Mouse (Mus musculus) embryonic facial prominence, embryonic 10.5 days (tissue): ENCODE measurements at regions not wholly inside any gene's neighbourhood (a gene's known extent, or its start where the extent isn't known, plus 50 kb on each side); places are given as distances from the start of the nearest gene placed in this dataset.

Source experiments
- DNase-seq: peaks from one replicate; pipeline ENCODE4 v3.0.0-alpha.2; 2017; ENCODE audit warnings: low spot score
- H3K27ac ChIP-seq: fragments of 300-500 bp; sonication (generic); replicated peaks from 2 replicates; pipeline ENCODE4 v1.5.1; 2016; ENCODE audit warnings: mild to moderate bottlenecking
- H3K27me3 ChIP-seq: fragments of 300-500 bp; sonication (generic); replicated peaks from 2 replicates; pipeline ENCODE4 v1.6.1; 2016; ENCODE audit warnings: low read depth, mild to moderate bottlenecking; ENCODE audit not compliant: poor library complexity, severe bottlenecking
- H3K36me3 ChIP-seq: fragments of 300-500 bp; sonication (generic); replicated peaks from 2 replicates; pipeline ENCODE4 v1.6.1; 2016; ENCODE audit warnings: mild to moderate bottlenecking, moderate library complexity
- H3K4me1 ChIP-seq: fragments of 300-500 bp; sonication (generic); 2 replicates; pipeline ENCODE4 v1.6.1; 2016
- H3K4me3 ChIP-seq: fragments of 300-500 bp; sonication (generic); 2 replicates; pipeline ENCODE4 v1.5.1; 2016; ENCODE audit warnings: mild to moderate bottlenecking, moderate library complexity
- H3K9me3 ChIP-seq: fragments of 300-500 bp; sonication (generic); 2 replicates; pipeline ENCODE4 v1.6.1; 2016; ENCODE audit warnings: mild to moderate bottlenecking
- WGBS: fragments of 180-500 bp; shearing (Covaris S2); methylation state at CpG from one replicate; pipeline ENCODE4 v1.1.7; 2016; 5-methylcytosine and 5-hydroxymethylcytosine counted together

- H3K36me3 ChIP-seq = no peaks in the 10 kb centered on the region
- no peak overlapping the region for H3K27ac ChIP-seq
- 52% methylated on average over 2 of the region's 2 CpGs for WGBS
- no peak overlapping the region for H3K4me3 ChIP-seq
- DNase-seq = peak; percentile 26
- H3K9me3 ChIP-seq = no peaks in the 10 kb centered on the region
- H3K4me1 ChIP-seq = peaks cover 4% of the 10 kb centered on the region; the same call in 1 of the 2 replicates
- H3K27me3 ChIP-seq = no peaks in the 10 kb centered on the region
Observed at GRCm38 (mm10) chr2:161332653-161333052, 223.8 kb upstream of the Chd6 start.

- H3K4me3 ChIP-seq = no peak overlapping the region
- no peaks in the 10 kb centered on the region for H3K36me3 ChIP-seq
- peaks cover 4% of the 10 kb centered on the region; the same call in 1 of the 2 replicates for H3K4me1 ChIP-seq
- H3K9me3 ChIP-seq = no peaks in the 10 kb centered on the region
- no peak for DNase-seq
- no peak overlapping the region for H3K27ac ChIP-seq
- 92% methylated on average over 10 of the region's 10 CpGs for WGBS
- no peaks in the 10 kb centered on the region for H3K27me3 ChIP-seq
Observed at GRCm38 (mm10) chr2:161331850-161332365, 223.0 kb upstream of the Chd6 start.

GRCm38 (mm10) chr2:161302796-161303195, 193.9 kb upstream of the Chd6 start:
- no peak for DNase-seq
- H3K36me3 ChIP-seq = no peaks in the 10 kb centered on the region
- H3K27ac ChIP-seq = no peak overlapping the region
- no peaks in the 10 kb centered on the region for H3K9me3 ChIP-seq
- no peaks in the 10 kb centered on the region for H3K27me3 ChIP-seq
- WGBS = 83% methylated on average over 3 of the region's 3 CpGs
- no peak overlapping the region for H3K4me3 ChIP-seq
- H3K4me1 ChIP-seq = no peaks in the 10 kb centered on the region

- no peak overlapping the region for H3K27ac ChIP-seq
- H3K9me3 ChIP-seq = no peaks in the 10 kb centered on the region
- H3K27me3 ChIP-seq = no peaks in the 10 kb centered on the region
- 52% methylated on average over 9 of the region's 9 CpGs for WGBS
- peaks cover 15% of the 10 kb centered on the region for H3K4me1 ChIP-seq
- H3K36me3 ChIP-seq = no peaks in the 10 kb centered on the region
- DNase-seq = peak; percentile 36
- H3K4me3 ChIP-seq = no peak overlapping the region
Observed at GRCm38 (mm10) chr2:161268861-161269413, 160.1 kb upstream of the Chd6 start.

DNA sequence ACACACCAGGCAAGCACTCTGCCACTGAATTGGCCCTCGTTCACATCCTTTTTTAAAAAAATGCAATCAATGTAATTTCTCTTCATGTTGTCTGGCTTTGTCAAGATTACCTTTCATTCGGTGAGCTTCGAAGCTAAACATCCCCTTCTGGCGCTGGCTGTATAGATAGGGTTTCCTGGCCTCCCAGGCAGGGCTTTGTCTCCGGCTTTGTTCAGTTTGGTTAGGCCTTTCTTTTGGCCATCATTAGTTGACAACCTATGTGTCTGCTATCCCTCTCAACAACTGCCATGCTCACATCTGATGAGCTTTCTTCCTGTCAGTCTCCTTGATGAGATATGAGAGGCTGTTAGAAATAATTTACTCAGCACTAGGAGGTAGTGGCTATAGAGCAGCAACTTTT, 157.6 kb upstream of the Chd6 start:
- Histone ChIP-seq H3K36me3 (no peaks in the 10 kb centered on the region), H3K27me3 (no peaks in the 10 kb centered on the region), H3K4me1 (peaks cover 15% of the 10 kb centered on the region), H3K27ac (no peak overlapping the region), H3K4me3 (no peak overlapping the region), H3K9me3 (no peaks in the 10 kb centered on the region)
- DNase-seq = no peak
- 43% methylated on average over 5 of the region's 5 CpGs for WGBS

DNA sequence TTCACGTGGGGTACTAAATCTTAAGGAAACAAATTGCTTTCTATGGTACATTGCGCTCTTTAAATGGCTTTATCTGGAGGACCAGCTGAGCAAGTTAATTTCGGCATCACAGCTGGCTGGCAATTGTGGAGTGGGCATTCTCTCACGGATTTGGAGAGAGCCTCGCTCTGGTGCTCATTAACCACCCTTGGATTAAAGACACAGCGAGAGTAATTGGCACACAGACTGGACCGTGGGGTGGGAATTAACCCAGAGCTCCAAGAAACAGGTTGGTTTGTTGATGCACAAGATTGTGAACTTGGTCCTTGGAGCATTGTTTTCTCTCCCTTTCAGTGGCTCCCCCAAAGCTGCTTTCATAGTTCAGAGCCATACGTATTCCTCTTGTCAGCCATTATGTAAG, 156.3 kb upstream of the Chd6 start:
- 54% methylated on average over 8 of the region's 8 CpGs for WGBS
- Histone ChIP-seq H3K27ac (no peak overlapping the region), H3K27me3 (no peaks in the 10 kb centered on the region), H3K9me3 (no peaks in the 10 kb centered on the region), H3K36me3 (no peaks in the 10 kb centered on the region), H3K4me1 (peaks cover 15% of the 10 kb centered on the region), H3K4me3 (no peak overlapping the region)
- DNase-seq = no peak

- Histone ChIP-seq H3K9me3 (no peaks in the 10 kb centered on the region), H3K4me3 (no peak overlapping the region), H3K36me3 (no peaks in the 10 kb centered on the region), H3K4me1 (no peaks in the 10 kb centered on the region), H3K27ac (no peak overlapping the region), H3K27me3 (no peaks in the 10 kb centered on the region)
- WGBS = 86% methylated on average over 2 of the region's 2 CpGs
- no peak for DNase-seq
Observed at GRCm38 (mm10) chr2:161252761-161253160, 143.9 kb upstream of the Chd6 start.

- Histone ChIP-seq H3K36me3 (no peaks in the 10 kb centered on the region), H3K27ac (no peak overlapping the region), H3K9me3 (no peaks in the 10 kb centered on the region), H3K27me3 (no peaks in the 10 kb centered on the region), H3K4me3 (no peak overlapping the region), H3K4me1 (no peaks in the 10 kb centered on the region)
- WGBS = 80% methylated on average over 6 of the region's 6 CpGs
- DNase-seq = no peak
Observed at GRCm38 (mm10) chr2:161241665-161242064, 132.8 kb upstream of the Chd6 start.

DNA sequence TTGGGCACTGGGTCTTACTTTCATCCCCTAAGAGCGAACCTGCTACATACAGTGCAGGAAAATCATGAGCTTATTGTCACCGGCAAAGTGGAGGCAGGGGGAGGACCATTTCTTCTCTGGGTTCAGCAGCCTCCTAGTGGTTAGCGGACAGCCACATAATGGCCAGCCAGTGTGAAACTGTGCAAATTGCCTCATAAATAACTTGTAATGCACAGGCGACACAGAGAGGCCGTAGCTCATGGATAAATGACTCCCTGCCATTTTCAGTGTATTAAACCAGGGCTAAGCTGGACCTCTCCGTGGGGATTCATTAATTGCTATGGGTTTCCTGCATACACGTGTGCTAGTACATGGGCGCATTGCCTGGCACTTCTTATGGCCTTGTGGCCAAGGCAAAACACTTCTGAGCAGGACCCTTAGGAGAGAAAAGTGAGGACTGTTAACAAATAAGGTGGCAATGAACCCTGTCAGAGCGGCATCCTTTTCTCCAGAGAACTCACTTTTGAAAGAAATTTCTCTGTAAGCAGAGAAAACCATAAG, 128.5 kb upstream of the Chd6 start:
- H3K4me3 ChIP-seq = no peak overlapping the region
- 84% methylated on average over 9 of the region's 9 CpGs for WGBS
- H3K27me3 ChIP-seq = no peaks in the 10 kb centered on the region
- DNase-seq = no peak
- no peaks in the 10 kb centered on the region for H3K36me3 ChIP-seq
- no peak overlapping the region for H3K27ac ChIP-seq
- no peaks in the 10 kb centered on the region for H3K4me1 ChIP-seq
- H3K9me3 ChIP-seq = no peaks in the 10 kb centered on the region

DNA sequence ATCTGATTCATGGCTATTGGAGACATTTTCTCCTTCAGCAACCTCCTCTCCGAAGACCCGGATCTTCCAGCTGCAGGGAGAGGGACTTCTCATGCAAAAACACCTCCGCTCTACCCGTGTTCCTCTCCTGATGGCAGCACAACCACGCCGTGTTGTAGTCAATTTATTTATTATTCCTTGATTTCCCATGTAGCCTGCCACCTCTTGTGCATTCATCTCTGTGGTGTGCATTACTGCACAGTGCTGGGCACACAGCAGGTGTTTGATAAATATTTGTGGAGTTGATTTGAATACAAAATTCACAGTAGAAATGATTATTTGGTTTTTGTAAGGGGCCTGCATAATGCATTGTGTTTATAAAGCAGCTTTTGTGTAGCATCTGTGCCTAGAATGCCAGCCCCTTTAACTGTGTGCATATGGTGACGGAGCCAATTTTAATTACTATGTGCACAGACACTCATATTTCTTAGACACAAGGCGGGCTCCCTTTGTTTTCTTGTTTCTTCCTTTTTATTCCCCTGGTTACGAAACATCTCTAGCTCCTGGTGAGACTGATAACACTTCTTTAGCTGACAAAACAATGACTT, 124.4 kb upstream of the Chd6 start:
- DNase-seq = no peak
- Histone ChIP-seq H3K4me3 (no peak overlapping the region), H3K27me3 (no peaks in the 10 kb centered on the region), H3K4me1 (no peaks in the 10 kb centered on the region), H3K9me3 (no peaks in the 10 kb centered on the region), H3K27ac (no peak overlapping the region), H3K36me3 (no peaks in the 10 kb centered on the region)
- 88% methylated on average over 9 of the region's 9 CpGs for WGBS

DNA sequence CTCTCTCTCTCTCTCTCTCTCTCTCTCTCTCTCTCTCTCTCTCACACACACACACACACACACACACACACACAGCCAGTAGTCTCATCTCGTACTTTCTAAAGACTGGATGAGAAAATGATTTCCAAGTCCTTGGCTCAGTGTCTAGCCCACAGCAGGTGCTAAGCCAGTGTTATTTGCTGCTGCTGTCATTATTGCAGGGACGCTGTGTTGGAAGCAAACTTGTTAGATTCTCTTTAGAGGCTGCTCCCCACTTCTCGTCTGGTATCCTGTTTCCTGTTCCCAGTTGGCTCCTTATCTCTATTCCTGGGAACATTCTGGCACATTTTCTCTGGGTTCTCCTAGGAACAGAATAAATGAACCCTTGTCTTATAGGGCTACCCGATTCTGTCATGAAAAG, 122.5 kb upstream of the Chd6 start:
- Histone ChIP-seq H3K27ac (no peak overlapping the region), H3K36me3 (no peaks in the 10 kb centered on the region), H3K4me1 (no peaks in the 10 kb centered on the region), H3K27me3 (no peaks in the 10 kb centered on the region), H3K9me3 (no peaks in the 10 kb centered on the region), H3K4me3 (no peak overlapping the region)
- no peak for DNase-seq
- 63% methylated on average over 4 of the region's 4 CpGs for WGBS

DNA sequence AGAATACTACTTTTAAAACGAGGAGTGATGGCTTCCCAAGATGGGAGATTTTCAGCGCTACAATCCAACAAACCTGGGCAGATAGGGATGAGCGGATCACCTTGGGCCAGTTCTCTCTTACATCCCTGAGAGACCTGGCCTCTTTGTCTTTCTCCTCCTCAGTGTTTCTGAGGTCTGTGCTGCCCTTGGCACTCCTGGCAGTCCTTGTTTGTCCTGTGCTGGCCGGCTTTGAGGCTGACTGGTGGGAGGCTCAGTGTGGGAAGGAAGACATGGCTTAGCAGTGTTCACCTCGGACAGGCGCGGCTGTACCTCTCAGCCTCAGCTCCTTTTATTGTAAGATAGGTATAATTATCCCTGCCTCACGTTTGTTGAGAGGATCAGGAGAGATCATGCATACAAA, 106.9 kb upstream of the Chd6 start:
- no peaks in the 10 kb centered on the region for H3K9me3 ChIP-seq
- DNase-seq = no peak
- no peak overlapping the region for H3K27ac ChIP-seq
- peaks cover 10% of the 10 kb centered on the region; the same call in 1 of the 2 replicates for H3K4me1 ChIP-seq
- no peaks in the 10 kb centered on the region for H3K27me3 ChIP-seq
- no peak overlapping the region for H3K4me3 ChIP-seq
- 76% methylated on average over 8 of the region's 8 CpGs for WGBS
- H3K36me3 ChIP-seq = no peaks in the 10 kb centered on the region
